In the genomic region with DNA sequence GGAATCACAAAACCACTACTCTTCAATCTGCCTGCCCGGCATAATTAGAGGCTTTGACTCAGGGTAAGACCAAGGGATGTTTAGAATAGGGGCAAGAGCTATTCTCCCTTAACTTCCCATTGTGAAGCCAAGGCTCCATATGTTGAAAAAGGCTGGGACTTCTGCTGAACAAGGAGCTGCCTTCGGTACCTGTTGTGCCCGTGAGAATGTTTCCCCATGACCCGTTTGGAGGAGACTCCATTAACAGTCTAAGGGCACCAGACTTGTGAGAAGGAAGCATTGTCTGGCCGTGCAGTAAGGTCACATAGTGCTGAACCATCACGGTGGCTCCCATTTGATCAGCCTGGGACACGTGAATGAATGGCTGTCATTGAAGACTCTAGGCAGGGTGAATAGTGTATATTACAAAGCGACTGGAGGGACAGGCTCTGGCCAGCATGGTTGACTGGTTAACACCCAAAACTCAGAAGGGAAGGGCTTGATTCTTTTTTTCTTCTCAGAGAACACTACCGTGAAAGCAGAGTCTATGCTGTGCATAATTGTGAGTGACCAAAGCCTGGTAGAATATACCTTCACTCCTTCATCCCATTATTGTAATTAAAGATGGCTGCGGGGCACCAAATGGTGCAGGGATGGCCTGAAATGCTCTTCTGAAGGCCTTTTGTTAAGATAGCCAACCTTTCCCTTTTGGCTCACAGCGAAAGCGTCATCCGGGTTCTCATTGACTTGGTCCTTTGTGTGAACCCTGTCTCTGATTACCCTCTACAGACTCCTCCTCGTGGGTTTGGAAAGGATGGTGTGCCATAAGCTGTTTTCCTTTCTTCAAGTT, we compare ENCODE assay signal across 12 mouse cellular contexts.
DNase-seq lines count a peak whose midpoint lies in the region; ATAC-seq lines count a peak whose summit lies in the region.
"Had no signal": no experiment of that assay in that cellular context is flagged by ENCODE, and none has a peak within 500 bp of the region (broad histone marks: within the 10 kb centered on the region; RNA-seq: fewer than 3 reads in every experiment).

No protein-coding gene starts in this region.

- intact Hi-C loops in left cerebral cortex, postnatal 10 days (cut with DNase I), result loop anchor here (5.0 kb wide), 1 partner anchor 284 kb away; no protein-coding TSS in a partner anchor
- intact Hi-C loops in left cerebral cortex, postnatal 14 days (cut with DNase I), result loop anchor here (10.0 kb wide), 1 partner anchor 281 kb away; no protein-coding TSS in a partner anchor
- intact Hi-C loops in heart, postnatal 25 days (cut with DNase I), result no loop called here

- H3K9ac ChIP-seq in forebrain, embryonic 16.5 days (replicated peaks; ENCODE audit: low read depth, low read length), result no peak overlapping the region
- no peak overlapping the region for H3K9ac ChIP-seq in midbrain, embryonic 12.5 days (replicated peaks)
- H3K9ac ChIP-seq: kidney, embryonic 15.5 days had no signal

- ATAC-seq in forebrain, embryonic 16.5 days, result 0 out of 2 replicates have a peak, but pooled peaks have one; percentile 27
- ATAC-seq in midbrain, embryonic 12.5 days (ENCODE audit: low FRiP score, low read depth), result peak; percentile 76; the same call in 1 of the 2 replicates
- ATAC-seq in CD4-positive, CD25-positive, alpha-beta regulatory T cell, adult 4 months, result no peak

- no peak overlapping the region for H3K4me2 ChIP-seq in forebrain, embryonic 16.5 days (ENCODE audit: low read length)
- H3K4me2 ChIP-seq in midbrain, embryonic 12.5 days (replicated peaks), result peak overlapping the region; percentile 11; the same call in 1 of the 2 replicates
- H3K4me2 ChIP-seq: kidney, embryonic 15.5 days had no signal

- H3K27me3 ChIP-seq in forebrain, embryonic 16.5 days (replicated peaks; ENCODE audit: control insufficient read depth, insufficient read depth, low read length), result no peaks in the 10 kb centered on the region
- no peaks in the 10 kb centered on the region for H3K27me3 ChIP-seq in midbrain, embryonic 12.5 days
- H3K27me3 ChIP-seq: kidney, embryonic 15.5 days had no signal

- peak; percentile 43 for DNase-seq in retina, postnatal 1 day
- DNase-seq in retina, embryonic 14.5 days (ENCODE audit: low spot score), result no peak
- no peak for DNase-seq in left cerebral cortex, postnatal 10 days (ENCODE audit: extremely low spot score in 1 of 2, low spot score in 2 of 2)
- DNase-seq in left cerebral cortex, postnatal 14 days (ENCODE audit: low spot score in 2 of 2), result no peak
- DNase-seq in heart, postnatal 25 days (ENCODE audit: low spot score), result no peak
- DNase-seq: adrenal gland, adult 2 months; heart, adult 18-20 months; heart, postnatal 14 days had no signal

- H3K9me3 ChIP-seq in forebrain, embryonic 16.5 days (ENCODE audit: control insufficient read depth, low read length), result no peaks in the 10 kb centered on the region
- H3K9me3 ChIP-seq in midbrain, embryonic 12.5 days, result no peaks in the 10 kb centered on the region
- H3K9me3 ChIP-seq: kidney, embryonic 15.5 days had no signal

- H3K4me1 ChIP-seq in forebrain, embryonic 16.5 days (replicated peaks; ENCODE audit: control insufficient read depth, insufficient read depth, low read length), result peaks cover 14% of the 10 kb centered on the region
- H3K4me1 ChIP-seq in midbrain, embryonic 12.5 days, result peaks cover 40% of the 10 kb centered on the region

- no peaks in the 10 kb centered on the region for H3K36me3 ChIP-seq in forebrain, embryonic 16.5 days (ENCODE audit: control insufficient read depth, insufficient read depth)
- H3K36me3 ChIP-seq in midbrain, embryonic 12.5 days, result no peaks in the 10 kb centered on the region
- H3K36me3 ChIP-seq: kidney, embryonic 15.5 days had no signal

- H3K4me3 ChIP-seq in forebrain, embryonic 16.5 days (replicated peaks; ENCODE audit: low read length), result no peak overlapping the region
- no peak overlapping the region for H3K4me3 ChIP-seq in midbrain, embryonic 12.5 days
- H3K4me3 ChIP-seq: kidney, embryonic 15.5 days had no signal

- no peak overlapping the region for H3K27ac ChIP-seq in forebrain, embryonic 16.5 days (ENCODE audit: low read length)
- peak overlapping the region; percentile 72 for H3K27ac ChIP-seq in midbrain, embryonic 12.5 days (replicated peaks)

- WGBS in forebrain, embryonic 16.5 days, result 18% methylated on average over 14 of the region's 14 CpGs
- WGBS in midbrain, embryonic 12.5 days, result 21% methylated on average over 14 of the region's 14 CpGs
